Mouse (Mus musculus): ENCODE results near the gene Snd1.

- TF ChIP-seq CTCF (IDR thresholded peaks at IDR 0.05; ENCODE audit: low read depth), result no peak
- no peak for TF ChIP-seq EP300 (IDR thresholded peaks at IDR 0.05; ENCODE audit: low read depth)
Measured at GRCm38 (mm10) chr6:28614856-28615255, 139.9 kb downstream of the Snd1 start.

All from liver, postnatal 0 days (tissue).